Mouse (Mus musculus) Patski (cell line): ENCODE data around the gene Mdc1. TPM values are rescaled to one million over a fixed set of nuclear protein-coding genes. Genes with fewer than 3 reads are reported as not detected.

Experiments
- ATAC-seq: fragments of 100-300 bp; one replicate; pipeline ENCODE4 v1.8.0; 2021
- CTCF ChIA-PET: fragments of 350-600 bp; sonication (Branson Sonifier 250); formaldehyde crosslinking; loops from one replicate; lab custom pipeline; 2022; ENCODE audit warnings: inconsistent platforms; lab: Charles Lee
- POLR2A ChIA-PET: fragments of 350-600 bp; sonication (Branson Sonifier 250); formaldehyde crosslinking; loops from one replicate; lab custom pipeline; 2022; ENCODE audit warnings: antibody characterized with exemption, inconsistent platforms; lab: Charles Lee
- DNase-seq: peaks from one replicate; pipeline ENCODE4 v3.0.0-alpha.2; 2011; ENCODE audit warnings: low read depth, low spot score
- H3K27me3 ChIP-seq: fragments of 371-371 bp; one replicate; pipeline ENCODE4 v1.5.1; 2021
- CTCF ChIP-seq: fragments of 100-300 bp; IDR thresholded peaks from one replicate; pipeline ENCODE4 v1.5.1; 2021
- in situ Hi-C: fragments of 300-500 bp; cut with MboI; formaldehyde crosslinking; loops from 3 replicates; pipeline ENCODE4 v1.11.1; 2018; ENCODE audit warnings: low pct_unique_long_range_greater_than_20kb, mixed read lengths
- polyA plus RNA-seq: library from polyadenylated mRNA; unstranded; gene quantifications from one replicate; pipeline ENCODE4 v1.2.3, GENCODE M21; 2021

Gene Mdc1
- polyA plus RNA-seq, 1 experiment from 2014 or later: 23.9 TPM

DNA sequence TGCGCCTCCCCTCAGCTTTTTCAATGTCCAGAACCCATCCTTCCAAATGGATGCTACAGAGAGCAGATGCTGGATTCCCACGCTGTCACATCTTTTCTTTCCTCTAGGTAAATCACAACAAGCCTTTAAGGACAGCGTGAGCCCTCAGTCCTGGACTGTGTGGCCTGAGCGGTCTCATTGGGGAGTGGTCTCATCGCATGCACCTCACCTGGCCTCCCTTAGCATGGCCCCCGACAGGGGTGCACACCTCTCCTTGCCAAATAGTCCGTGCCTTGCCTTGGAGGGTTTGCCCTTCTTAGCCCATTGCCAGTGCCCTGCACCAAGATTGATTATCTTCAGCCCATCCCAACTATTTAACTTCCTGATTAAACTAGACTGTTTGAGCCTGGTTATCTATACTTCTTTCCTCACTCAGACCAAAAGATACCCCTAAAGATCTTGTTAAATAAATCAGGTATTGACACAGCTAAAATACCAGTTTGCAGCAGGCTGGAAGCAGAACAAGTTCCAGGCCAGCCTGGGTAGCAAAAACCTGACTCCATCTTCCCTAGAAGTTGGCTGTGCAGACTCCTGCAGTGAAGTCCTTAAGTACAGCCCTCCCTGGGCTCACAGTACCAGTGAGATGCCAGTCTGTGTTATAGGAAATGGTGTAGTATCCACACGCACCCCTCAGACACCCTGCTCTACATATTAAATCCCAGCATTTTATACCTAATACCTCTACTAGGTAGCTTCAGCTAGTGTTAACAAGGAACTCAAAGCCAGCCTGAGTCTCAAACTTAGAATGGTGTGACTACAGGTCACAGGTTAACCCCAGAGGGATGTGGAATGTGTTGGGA, 8.7 kb upstream of the Mdc1 start:
- ChIA-PET POLR2A (interaction anchor here (1.0 to 3.2 kb wide), 8 partner anchors 9 to 198 kb away, joined by 4 to 19 read pairs (median 5); partner anchors contain the start of genes Flot1 and Ier3), CTCF (interaction anchor here (0.8 to 5.6 kb wide), 7 partner anchors 8 to 107 kb away, joined by 3 to 42 read pairs (median 3); partner anchors contain the start of gene Flot1)
- in situ Hi-C loops: no loop called here
- TF ChIP-seq CTCF: no peak
- ATAC-seq (no peak), DNase-seq (no peak)
- H3K27me3 ChIP-seq: no peaks in the 10 kb centered on the region

- ChIA-PET POLR2A (interaction anchor here (0.6 to 3.2 kb wide), 7 partner anchors 10 to 93 kb away, joined by 4 to 19 read pairs (median 5); partner anchors contain the start of genes Flot1 and Ier3), CTCF (interaction anchor here (0.8 to 5.4 kb wide), 6 partner anchors 8 to 107 kb away, joined by 3 to 42 read pairs (median 3); partner anchors contain the start of gene Flot1)
- ATAC-seq: no peak
- no peak for DNase-seq
- TF ChIP-seq CTCF: no peak
- in situ Hi-C loops: no loop called here
- H3K27me3 ChIP-seq: no peaks in the 10 kb centered on the region
Measured at GRCm38 (mm10) chr17:35833239-35833751, 8.0 kb upstream of the Mdc1 start.

DNA sequence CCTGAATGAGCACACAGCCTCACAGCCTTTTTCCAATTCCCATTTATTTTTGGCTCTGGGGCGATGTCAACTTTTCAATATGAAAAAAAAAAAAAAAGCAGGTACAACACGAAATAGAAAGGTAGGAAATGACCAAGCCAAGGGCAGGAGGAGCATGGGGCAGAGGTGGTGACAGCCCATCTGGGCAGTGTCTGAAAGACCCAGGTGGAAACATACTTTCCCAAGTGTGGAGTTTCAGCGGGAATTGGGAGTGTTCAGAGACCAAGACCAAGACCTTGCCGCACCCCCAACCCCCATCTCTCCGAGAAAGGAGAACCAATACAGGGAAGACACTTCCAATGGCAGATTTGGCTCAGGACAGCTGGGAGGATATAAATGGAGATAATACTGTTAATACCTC, 7.4 kb upstream of the Mdc1 start:
- DNase-seq (no peak), ATAC-seq (no peak)
- ChIA-PET CTCF (interaction anchor here (0.9 to 5.4 kb wide), 3 partner anchors 16 to 96 kb away, joined by 3 to 42 read pairs (median 4); no protein-coding TSS in a partner anchor), POLR2A (interaction anchor here (0.6 to 3.2 kb wide), 8 partner anchors 11 to 94 kb away, joined by 3 to 19 read pairs (median 5); partner anchors contain the start of genes Flot1 and Ier3)
- TF ChIP-seq CTCF: no peak
- in situ Hi-C loops: no loop called here
- H3K27me3 ChIP-seq: no peaks in the 10 kb centered on the region

DNA sequence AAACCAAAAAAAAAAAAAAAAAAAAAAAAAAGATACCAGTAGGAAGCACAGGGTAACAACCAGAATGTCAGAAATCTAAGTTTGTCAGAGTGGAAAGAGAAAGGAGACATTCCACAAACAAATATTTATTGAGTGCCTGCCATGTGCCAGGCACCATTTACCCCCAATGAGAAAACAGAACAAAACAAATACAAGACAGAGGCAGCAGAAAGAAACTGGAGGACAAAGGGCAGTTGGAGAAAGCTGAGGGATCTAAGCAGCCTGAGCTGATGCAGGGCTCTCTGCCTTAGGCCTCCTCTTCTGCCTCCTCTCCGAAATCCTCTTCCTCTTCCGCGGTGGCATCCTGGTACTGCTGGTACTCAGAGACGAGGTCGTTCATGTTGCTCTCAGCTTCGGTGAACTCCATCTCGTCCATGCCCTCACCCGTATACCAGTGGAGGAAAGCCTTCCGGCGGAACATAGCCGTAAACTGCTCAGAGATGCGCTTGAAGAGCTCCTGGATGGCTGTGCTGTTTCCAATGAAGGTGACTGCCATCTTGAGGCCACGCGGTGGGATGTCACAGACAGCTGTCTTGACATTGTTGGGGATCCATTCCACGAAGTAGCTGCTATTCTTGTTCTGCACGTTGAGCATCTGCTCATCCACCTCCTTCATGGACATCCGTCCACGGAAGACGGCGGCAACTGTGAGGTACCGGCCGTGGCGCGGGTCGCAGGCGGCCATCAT, 6.5 kb upstream of the Mdc1 start:
- no peak for TF ChIP-seq CTCF
- POLR2A ChIA-PET: interaction anchor here (1.2 to 2.0 kb wide), 5 partner anchors 8 to 96 kb away, joined by 3 to 7 read pairs (median 6); partner anchors contain the start of gene Flot1
- CTCF ChIA-PET: interaction anchor here (1.0 to 6.7 kb wide), 7 partner anchors 36 to 110 kb away, joined by 3 to 42 read pairs (median 4); partner anchors contain the start of gene Dhx16
- no peak for DNase-seq
- no peaks in the 10 kb centered on the region for H3K27me3 ChIP-seq
- in situ Hi-C loops: loop anchor here (5.0 kb wide), 2 partner anchors 37 to 82 kb away; partner anchors contain the start of genes Mrps18b and Ppp1r10
- no peak for ATAC-seq

- POLR2A ChIA-PET: interaction anchor here (1.1 to 2.0 kb wide), 7 partner anchors 9 to 97 kb away, joined by 4 to 7 read pairs (median 5); partner anchors contain the start of gene Flot1
- no peak for TF ChIP-seq CTCF
- ATAC-seq (no peak), DNase-seq (no peak)
- CTCF ChIA-PET: interaction anchor here (1.0 to 6.7 kb wide), 10 partner anchors 8 to 110 kb away, joined by 3 to 42 read pairs (median 4); partner anchors contain the start of gene Dhx16
- in situ Hi-C loops: loop anchor here (5.0 kb wide), 2 partner anchors 37 to 82 kb away; partner anchors contain the start of genes Mrps18b and Ppp1r10
- no peaks in the 10 kb centered on the region for H3K27me3 ChIP-seq
Measured at GRCm38 (mm10) chr17:35835424-35836140, 5.7 kb upstream of the Mdc1 start.

DNA sequence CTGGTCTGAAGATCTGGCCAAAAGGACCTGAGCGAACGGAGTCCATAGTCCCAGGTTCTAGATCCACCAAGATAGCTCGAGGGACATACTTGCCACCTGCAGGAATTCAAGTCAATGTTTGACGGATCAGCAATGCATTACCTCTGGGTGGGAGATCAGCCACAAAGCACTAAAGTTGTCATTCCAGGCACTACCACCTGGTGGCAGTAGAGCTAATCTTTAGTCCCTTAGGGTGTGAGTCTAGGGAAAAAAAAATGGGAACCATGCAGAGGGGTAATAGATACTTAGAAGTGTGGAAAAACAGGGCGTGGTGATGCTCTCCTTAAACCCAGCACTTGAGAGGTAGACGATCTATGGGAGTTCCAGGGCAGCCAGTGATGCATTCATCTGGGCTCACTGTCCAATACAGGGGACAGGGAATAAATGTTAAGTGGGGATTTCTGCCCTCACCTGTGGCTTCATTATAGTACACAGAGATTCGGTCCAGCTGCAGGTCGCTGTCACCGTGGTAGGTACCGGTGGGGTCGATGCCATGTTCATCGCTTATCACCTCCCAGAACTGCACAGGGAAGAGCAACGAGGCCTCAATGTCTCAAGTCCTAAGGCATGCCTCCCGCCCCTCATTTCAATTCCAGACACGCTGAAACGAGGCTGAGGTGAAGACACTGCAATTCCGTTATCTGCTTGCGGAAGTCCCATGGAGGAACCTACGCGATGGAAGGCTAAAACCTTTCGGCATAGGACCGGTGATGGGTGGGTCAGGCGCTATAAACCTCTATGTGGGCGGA, 4.9 kb upstream of the Mdc1 start:
- ChIA-PET CTCF (interaction anchor here (1.2 to 6.7 kb wide), 10 partner anchors 9 to 105 kb away, joined by 3 to 42 read pairs (median 4); partner anchors contain the start of genes Dhx16 and Ppp1r18), POLR2A (interaction anchor here (1.0 to 2.0 kb wide), 14 partner anchors 10 to 134 kb away, joined by 3 to 13 read pairs (median 5); partner anchors contain the start of genes Flot1 and Ier3)
- in situ Hi-C loops: loop anchor here (5.0 kb wide), 2 partner anchors 36 to 81 kb away; partner anchors contain the start of genes Mrps18b and Ppp1r10
- ATAC-seq (peak; percentile 11), DNase-seq (peak; percentile 74)
- no peak for TF ChIP-seq CTCF
- no peaks in the 10 kb centered on the region for H3K27me3 ChIP-seq

GRCm38 (mm10) chr17:35836991-35837422, 4.3 kb upstream of the Mdc1 start:
- CTCF ChIA-PET: interaction anchor here (1.1 to 6.7 kb wide), 7 partner anchors 28 to 99 kb away, joined by 3 to 42 read pairs (median 7); partner anchors contain the start of genes Dhx16 and Ppp1r18
- in situ Hi-C loops: loop anchor here (5.0 kb wide), 2 partner anchors 35 to 80 kb away; partner anchors contain the start of genes Mrps18b and Ppp1r10

DNA sequence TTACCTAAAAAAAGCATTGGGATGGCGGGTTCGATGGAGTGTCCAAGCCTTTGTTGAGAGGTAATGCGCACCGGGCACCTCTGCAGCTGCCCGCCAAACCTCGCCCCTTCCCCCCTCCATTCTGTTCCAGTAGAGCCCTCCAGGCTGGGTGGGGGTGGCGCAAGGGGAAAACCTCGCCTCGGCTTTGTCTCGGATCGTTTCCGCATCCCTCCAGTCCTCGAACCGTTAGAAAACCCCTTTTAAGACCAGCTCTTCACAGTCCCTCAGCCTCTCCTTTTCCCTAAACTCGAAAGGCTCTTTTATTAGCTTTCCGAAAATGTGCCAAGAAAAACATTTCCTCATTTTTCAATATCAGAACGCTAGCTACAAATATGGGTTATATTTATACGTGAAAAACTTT, 3.8 kb upstream of the Mdc1 start:
- no peak for ATAC-seq
- in situ Hi-C loops: loop anchor here (5.0 kb wide), 2 partner anchors 35 to 80 kb away; partner anchors contain the start of genes Mrps18b and Ppp1r10
- POLR2A ChIA-PET: interaction anchor here (0.5 to 1.7 kb wide), 10 partner anchors 13 to 136 kb away, joined by 3 to 13 read pairs (median 4); partner anchors contain the start of genes Flot1 and Ier3
- DNase-seq: no peak
- no peak for TF ChIP-seq CTCF
- CTCF ChIA-PET: interaction anchor here (1.1 to 6.7 kb wide), 6 partner anchors 28 to 99 kb away, joined by 3 to 42 read pairs (median 6); partner anchors contain the start of gene Ppp1r18
- no peaks in the 10 kb centered on the region for H3K27me3 ChIP-seq

More at GRCm38 (mm10) chr17:35836991-35837422, 4.3 kb upstream of the Mdc1 start:
- no peaks in the 10 kb centered on the region for H3K27me3 ChIP-seq
- POLR2A ChIA-PET: interaction anchor here (0.8 to 1.7 kb wide), 10 partner anchors 13 to 135 kb away, joined by 3 to 13 read pairs (median 4); partner anchors contain the start of genes Flot1 and Ier3
- no peak for TF ChIP-seq CTCF
- ATAC-seq: no peak
- DNase-seq: no peak
